Mouse (Mus musculus) lung, embryonic 16.5 days (tissue): Measurements from ENCODE around the gene Fry. TPM values are rescaled to one million over a fixed set of nuclear protein-coding genes. Genes with fewer than 3 reads are reported as not detected.
"Not testable (repeated sequence)": the region's sequence is repeated elsewhere in the genome, so short reads cannot be mapped to it uniquely, and the experiment has no call there.

Source experiments
- ATAC-seq: fragments of 200-750 bp; cut with Nextera tagmentation; 2 replicates; pipeline ENCODE4 v1.8.0; 2017; ENCODE audit warnings: low read depth, mild to moderate bottlenecking, moderate library complexity
- H3K27ac ChIP-seq: fragments of 300-500 bp; sonication (generic); 2 replicates; pipeline ENCODE4 v1.5.1; 2014; ENCODE audit warnings: mild to moderate bottlenecking, control low read depth, low read length
- H3K27me3 ChIP-seq: fragments of 300-500 bp; sonication (generic); 2 replicates; pipeline ENCODE4 v1.6.1; 2014; ENCODE audit warnings: low read depth, low read length, mixed read lengths; ENCODE audit not compliant: control insufficient read depth, insufficient read depth
- H3K36me3 ChIP-seq: fragments of 300-500 bp; sonication (generic); 2 replicates; pipeline ENCODE4 v1.6.1; 2014; ENCODE audit warnings: low read length; ENCODE audit not compliant: control insufficient read depth, insufficient read depth
- H3K4me1 ChIP-seq: fragments of 300-500 bp; sonication (generic); replicated peaks from 2 replicates; pipeline ENCODE4 v1.6.1; 2014; ENCODE audit warnings: low read length, mixed read lengths; ENCODE audit not compliant: control insufficient read depth, insufficient read depth
- H3K4me2 ChIP-seq: fragments of 300-500 bp; sonication (generic); 2 replicates; pipeline ENCODE4 v1.6.1; 2014; ENCODE audit warnings: low read depth, low read length, control low read depth
- H3K4me3 ChIP-seq: fragments of 300-500 bp; sonication (generic); 2 replicates; pipeline ENCODE4 v1.5.1; 2014; ENCODE audit warnings: mild to moderate bottlenecking, low read length, control low read depth
- H3K9ac ChIP-seq: fragments of 300-500 bp; sonication (generic); 2 replicates; pipeline ENCODE4 v1.6.1; 2014; ENCODE audit warnings: low read length, control low read depth
- H3K9me3 ChIP-seq: fragments of 300-500 bp; sonication (generic); 2 replicates; pipeline ENCODE4 v1.6.1; 2016; ENCODE audit warnings: low read length; ENCODE audit not compliant: control insufficient read depth
- WGBS: fragments of 180-500 bp; shearing (Covaris S2); extraction: QIAGEN DNeasy Blood & Tissue Kit; methylation state at CpG from one replicate; pipeline ENCODE4 v1.1.7; 2014; 5-methylcytosine and 5-hydroxymethylcytosine counted together
- polyA plus RNA-seq: library from polyadenylated mRNA; unstranded; fragments of >200 nt; fragmentation: Nextera tagmentation; extraction: Ambion mirVana; gene quantifications from 2 replicates; pipeline ENCODE4 v1.2.1, GENCODE M21; 2015

Fry gene
- polyA plus RNA-seq, 1 experiment from 2014 or later, result 8.9 TPM

- Histone ChIP-seq H3K4me2 (no peak overlapping the region), H3K9me3 (no peaks in the 10 kb centered on the region), H3K9ac (no peak overlapping the region), H3K4me3 (no peak overlapping the region), H3K4me1 (no peaks in the 10 kb centered on the region), H3K27ac (peak overlapping the region; percentile 27; the same call in 1 of the 2 replicates), H3K27me3 (no peaks in the 10 kb centered on the region), H3K36me3 (0 out of 2 replicates have a peak, but pooled peaks cover 3% of the 10 kb centered on the region)
- WGBS, result 59% methylated on average over 4 of the region's 4 CpGs
- peak; percentile 47 for ATAC-seq
Observed at GRCm38 (mm10) chr5:150478612-150479011, 360.2 kb downstream of the Fry start.

- H3K27ac ChIP-seq, result no peak overlapping the region
- no peaks in the 10 kb centered on the region for H3K4me1 ChIP-seq
- no peak overlapping the region for H3K9ac ChIP-seq
- H3K36me3 ChIP-seq, result no peaks in the 10 kb centered on the region
- no peaks in the 10 kb centered on the region for H3K27me3 ChIP-seq
- H3K4me3 ChIP-seq, result no peak overlapping the region
- H3K9me3 ChIP-seq, result no peaks in the 10 kb centered on the region
- WGBS, result 63% methylated on average over 3 of the region's 3 CpGs
- ATAC-seq, result peak; percentile 47; the same call in 1 of the 2 replicates
- H3K4me2 ChIP-seq, result no peak overlapping the region
Observed at GRCm38 (mm10) chr5:150485198-150485597, 366.8 kb downstream of the Fry start.

GRCm38 (mm10) chr5:150490285-150490684 lies 371.8 kb downstream of the Fry start:
- H3K4me3 ChIP-seq, result no peak overlapping the region

GRCm38 (mm10) chr5:150490821-150491220 lies 372.4 kb downstream of the Fry start:
- Histone ChIP-seq H3K9me3 (no peaks in the 10 kb centered on the region), H3K27me3 (no peaks in the 10 kb centered on the region), H3K9ac (no peak overlapping the region), H3K4me1 (no peaks in the 10 kb centered on the region), H3K36me3 (no peaks in the 10 kb centered on the region), H3K4me2 (no peak overlapping the region), H3K27ac (no peak overlapping the region), H3K4me3 (no peak overlapping the region)
- peak; percentile 78 for ATAC-seq
- 50% methylated on average over 8 of the region's 8 CpGs for WGBS

More at GRCm38 (mm10) chr5:150490285-150490684, 371.8 kb downstream of the Fry start:
- H3K4me2 ChIP-seq, result no peak overlapping the region
- no peak overlapping the region for H3K9ac ChIP-seq
- H3K27me3 ChIP-seq, result no peaks in the 10 kb centered on the region
- H3K9me3 ChIP-seq, result no peaks in the 10 kb centered on the region
- WGBS, result 64% methylated on average over 3 of the region's 3 CpGs
- H3K4me1 ChIP-seq, result no peaks in the 10 kb centered on the region
- H3K36me3 ChIP-seq, result no peaks in the 10 kb centered on the region
- H3K27ac ChIP-seq, result no peak overlapping the region
- no peak for ATAC-seq

- H3K9ac ChIP-seq, H3K4me3 ChIP-seq, H3K27ac ChIP-seq, H3K36me3 ChIP-seq, H3K4me1 ChIP-seq, ATAC-seq, H3K4me2 ChIP-seq, H3K27me3 ChIP-seq, H3K9me3 ChIP-seq: not testable (repeated sequence)
- WGBS, result 91% methylated on average over 4 of the region's 4 CpGs
Observed at GRCm38 (mm10) chr5:150491573-150492173, 373.2 kb downstream of the Fry start.

GRCm38 (mm10) chr5:150495792-150496191 lies 377.3 kb downstream of the Fry start:
- H3K4me3 ChIP-seq, result no peak overlapping the region
- no peak overlapping the region for H3K9ac ChIP-seq
- H3K4me2 ChIP-seq, result no peak overlapping the region
- H3K27me3 ChIP-seq, result no peaks in the 10 kb centered on the region
- H3K27ac ChIP-seq, result no peak overlapping the region
- 40% methylated on average over 6 of the region's 6 CpGs for WGBS
- no peaks in the 10 kb centered on the region for H3K4me1 ChIP-seq
- H3K36me3 ChIP-seq, result no peaks in the 10 kb centered on the region
- ATAC-seq, result no peak
- H3K9me3 ChIP-seq, result no peaks in the 10 kb centered on the region

- Histone ChIP-seq H3K9me3 (no peaks in the 10 kb centered on the region; the same call in 1 of the 2 replicates), H3K4me2 (no peak overlapping the region), H3K4me1 (no peaks in the 10 kb centered on the region), H3K27ac (no peak overlapping the region), H3K27me3 (no peaks in the 10 kb centered on the region), H3K9ac (no peak overlapping the region), H3K36me3 (no peaks in the 10 kb centered on the region), H3K4me3 (no peak overlapping the region)
- ATAC-seq, result no peak
- WGBS, result 79% methylated on average over 6 of the region's 6 CpGs
Observed at GRCm38 (mm10) chr5:150510451-150511225, 392.2 kb downstream of the Fry start.

GRCm38 (mm10) chr5:150513264-150513663 lies 394.8 kb downstream of the Fry start:
- H3K36me3 ChIP-seq, result no peaks in the 10 kb centered on the region
- no peaks in the 10 kb centered on the region for H3K4me1 ChIP-seq
- 72% methylated on average over 4 of the region's 4 CpGs for WGBS
- H3K27me3 ChIP-seq, result no peaks in the 10 kb centered on the region
- H3K4me2 ChIP-seq, result no peak overlapping the region
- no peaks in the 10 kb centered on the region; the same call in 1 of the 2 replicates for H3K9me3 ChIP-seq
- no peak overlapping the region for H3K9ac ChIP-seq
- no peak overlapping the region for H3K27ac ChIP-seq
- no peak overlapping the region for H3K4me3 ChIP-seq
- ATAC-seq, result no peak

- no peak overlapping the region for H3K27ac ChIP-seq
- H3K9ac ChIP-seq, result no peak overlapping the region
- no peaks in the 10 kb centered on the region for H3K27me3 ChIP-seq
- 65% methylated on average over 1 of the region's 1 CpGs for WGBS
- no peaks in the 10 kb centered on the region for H3K4me1 ChIP-seq
- H3K4me3 ChIP-seq, result no peak overlapping the region
- H3K36me3 ChIP-seq, result no peaks in the 10 kb centered on the region
- no peak for ATAC-seq
- H3K4me2 ChIP-seq, result no peak overlapping the region
- H3K9me3 ChIP-seq, result no peaks in the 10 kb centered on the region; the same call in 1 of the 2 replicates
Observed at GRCm38 (mm10) chr5:150514027-150514426, 395.6 kb downstream of the Fry start.
